Comparison of ENCODE assay signal across 24 mouse cellular contexts in the genomic region with DNA sequence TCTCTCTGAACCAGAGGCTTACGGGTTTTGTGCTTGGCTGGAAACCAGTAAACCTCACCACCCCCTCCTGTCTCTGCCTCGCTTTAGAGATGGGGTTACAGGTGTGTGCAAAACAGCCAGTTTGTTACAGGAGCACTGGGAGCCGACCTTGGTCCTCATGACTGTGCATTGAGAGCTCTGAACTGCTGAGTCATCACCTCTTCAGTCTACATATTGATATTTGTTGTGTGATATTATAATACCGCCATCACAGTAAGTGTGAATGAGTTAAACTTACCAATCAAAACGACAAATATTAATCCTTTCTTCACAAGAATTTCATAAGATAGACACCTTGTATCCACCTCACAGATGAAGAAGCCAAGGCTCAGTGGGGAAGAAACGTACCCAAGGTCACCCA. TPM values are rescaled to one million over a fixed set of nuclear protein-coding genes. Genes with fewer than 3 reads are reported as not detected.
DNase-seq lines count a peak whose midpoint lies in the region; ATAC-seq and TF ChIP-seq lines count a peak whose summit lies in the region.
"Had no signal": no experiment of that assay in that cellular context is flagged by ENCODE, and none has a peak within 500 bp of the region (broad histone marks: within the 10 kb centered on the region; RNA-seq: fewer than 3 reads in every experiment).

No protein-coding gene starts in this region.

- no peak for DNase-seq in CH12.LX (ENCODE audit: extremely low read depth)
- DNase-seq in ES-E14 (ENCODE audit: low read depth, low spot score) = no peak
- DNase-seq in MEL (ENCODE audit: low read depth, low spot score) = no peak
- no peak for DNase-seq in limb, embryonic 10.5 days (ENCODE audit: low spot score)
- no peak for DNase-seq in cerebellum, postnatal 10 days
- DNase-seq in neural tube, embryonic 10.5 days (ENCODE audit: extremely low spot score, low spot score) = no peak
- DNase-seq in gastrocnemius, postnatal 10 days = no peak
- DNase-seq: adrenal gland, adult 2 months; adrenal gland, adult 8-10 months; adrenal gland, postnatal 10 days; adrenal gland, postnatal 14 days; adrenal gland, postnatal 25 days; adrenal gland, postnatal 36 days; B cell, adult 2 months; cerebellum, adult 11 months; cerebellum, adult 11-12 months; cerebellum, adult 18-20 months; cerebellum, adult 2 months; cerebellum, adult 8-10 months had no signal

- in situ Hi-C loops in CH12.LX (cut with MboI; ENCODE audit: low pct_ligation_motif_present, low pct_unique_long_range_greater_than_20kb, low sequenced_read_pairs) = no loop called here
- in situ Hi-C loops in ES-E14 (cut with MboI; ENCODE audit: low sequenced_read_pairs in 2 of 2, unreplicated experiment in 2 of 2) = no loop called here

- H3K9ac ChIP-seq in CH12.LX (ENCODE audit: insufficient read depth, low read depth) (no peak overlapping the region), ES-E14 (ENCODE audit: insufficient read depth, low read depth, low read length, poor library complexity, severe bottlenecking) (no peak overlapping the region), MEL (ENCODE audit: control insufficient read depth, low read depth, low read length, poor library complexity, severe bottlenecking) (no peak overlapping the region)
- no peak overlapping the region for H3K9ac ChIP-seq in forebrain, embryonic 12.5 days

- dilution Hi-C loops in CH12.LX (cut with MboI; ENCODE audit: extremely low pct_ligation_motif_present, extremely low pct_unique_long_range_greater_than_20kb, low sequenced_read_pairs) = no loop called here

- no peak for TF ChIP-seq RAD21 in CH12.LX (IDR thresholded peaks at IDR 0.05; ENCODE audit: low read depth, low read length)
- no peak for TF ChIP-seq RAD21 in MEL (IDR thresholded peaks at IDR 0.05; ENCODE audit: low read depth, low read length)

- peaks cover 8 to 15% of the 10 kb centered on the region in 2 experiments for H3K4me1 ChIP-seq in CH12.LX (ENCODE audit: control insufficient read depth in 1 of 2, insufficient read depth in 2 of 2)
- peaks cover 0 to 3% of the 10 kb centered on the region in 2 experiments; a peak in 2 of 4 replicates for H3K4me1 ChIP-seq in ES-E14 (ENCODE audit: control insufficient read depth in 2 of 2, insufficient read depth in 2 of 2, low read length in 2 of 2, poor library complexity in 1 of 2)
- H3K4me1 ChIP-seq in MEL (ENCODE audit: control insufficient read depth in 1 of 2, insufficient read depth in 2 of 2, low read length in 2 of 2) = no peaks in the 10 kb centered on the region
- peaks cover 14% of the 10 kb centered on the region for H3K4me1 ChIP-seq in limb, embryonic 10.5 days
- peaks cover 3% of the 10 kb centered on the region for H3K4me1 ChIP-seq in forebrain, embryonic 12.5 days

- ATAC-seq in forebrain, embryonic 12.5 days (ENCODE audit: low FRiP score) = no peak
- ATAC-seq: activated CD4-positive, CD25-positive, alpha-beta regulatory T cell, adult 4 months; CD4-positive, CD25-positive, alpha-beta regulatory T cell, adult 4 months; Patski had no signal

- H3K79me2 ChIP-seq in CH12.LX (replicated peaks; ENCODE audit: control insufficient read depth, extremely low read depth, insufficient read depth, poor library complexity, severe bottlenecking) (no peaks in the 10 kb centered on the region), MEL (ENCODE audit: control insufficient read depth, insufficient read depth, low read length, poor library complexity) (no peaks in the 10 kb centered on the region)

- H3K36me3 ChIP-seq in CH12.LX (replicated peaks in 1 of 2; ENCODE audit: control insufficient read depth in 1 of 2, insufficient read depth in 1 of 2, low read length in 1 of 2) = no peaks in the 10 kb centered on the region
- H3K36me3 ChIP-seq in ES-E14 (ENCODE audit: control insufficient read depth, insufficient read depth, low read length, poor library complexity, severe bottlenecking) = no peaks in the 10 kb centered on the region
- no peaks in the 10 kb centered on the region for H3K36me3 ChIP-seq in MEL (ENCODE audit: control insufficient read depth in 1 of 2, insufficient read depth in 2 of 2, low read length in 2 of 2)
- no peaks in the 10 kb centered on the region for H3K36me3 ChIP-seq in limb, embryonic 10.5 days
- H3K36me3 ChIP-seq in forebrain, embryonic 12.5 days (replicated peaks) = no peaks in the 10 kb centered on the region
- H3K36me3 ChIP-seq: G1E had no signal

- H3K27me3 ChIP-seq in CH12.LX (replicated peaks) (peaks cover 22% of the 10 kb centered on the region), MEL (ENCODE audit: control insufficient read depth in 1 of 2, insufficient read depth in 2 of 2, low read length in 2 of 2) (peaks cover 0 to 2% of the 10 kb centered on the region in 2 experiments; a peak in 1 of 4 replicates)
- peaks cover 23% of the 10 kb centered on the region; the same call in 1 of the 2 replicates for H3K27me3 ChIP-seq in limb, embryonic 10.5 days (ENCODE audit: low read depth, poor library complexity, severe bottlenecking)
- peaks cover 39% of the 10 kb centered on the region for H3K27me3 ChIP-seq in forebrain, embryonic 12.5 days

- H3K4me3 ChIP-seq in CH12.LX (replicated peaks in 1 of 3; ENCODE audit: low read depth in 2 of 3, low read length in 2 of 3, poor library complexity in 1 of 3) (no peak overlapping the region), ES-E14 (ENCODE audit: insufficient read depth in 1 of 2, low read depth in 1 of 2, low read length in 2 of 2, poor library complexity in 1 of 2, severe bottlenecking in 1 of 2) (no peak overlapping the region), MEL (ENCODE audit: control insufficient read depth in 1 of 2, insufficient read depth in 1 of 2, low read depth in 2 of 2, low read length in 2 of 2) (no peak overlapping the region)
- H3K4me3 ChIP-seq in limb, embryonic 10.5 days = no peak overlapping the region
- no peak overlapping the region for H3K4me3 ChIP-seq in forebrain, embryonic 12.5 days (replicated peaks)

- TF ChIP-seq EP300 in CH12.LX (IDR thresholded peaks at IDR 0.05; ENCODE audit: low read length) (no peak), MEL (IDR thresholded peaks at IDR 0.05; ENCODE audit: low read depth in 1 of 2, low read length in 2 of 2) (no peak)

- no peak overlapping the region for H3K4me2 ChIP-seq in CH12.LX (ENCODE audit: insufficient read depth, low read depth, poor library complexity, severe bottlenecking)
- no peak overlapping the region for H3K4me2 ChIP-seq in forebrain, embryonic 12.5 days

- no peak for TF ChIP-seq POLR2A in CH12.LX (IDR thresholded peaks at IDR 0.05; ENCODE audit: low read depth, low read length)
- TF ChIP-seq POLR2A in MEL (IDR thresholded peaks at IDR 0.05; ENCODE audit: control insufficient read depth in 1 of 2, insufficient read depth in 1 of 2, low read depth in 1 of 2, low read length in 2 of 2, poor library complexity in 1 of 2) = no peak

- WGBS in limb, embryonic 10.5 days = 78% methylated on average over 6 of the region's 6 CpGs
- 83% methylated on average over 6 of the region's 6 CpGs for WGBS in forebrain, embryonic 12.5 days

- H3K27ac ChIP-seq in CH12.LX (ENCODE audit: insufficient read depth, low read depth) (no peak overlapping the region), ES-E14 (ENCODE audit: insufficient read depth, low read depth, low read length, poor library complexity, severe bottlenecking) (no peak overlapping the region), MEL (ENCODE audit: control insufficient read depth, low read depth, low read length) (no peak overlapping the region)
- peak overlapping the region; percentile 19; the same call in 1 of the 2 replicates for H3K27ac ChIP-seq in limb, embryonic 10.5 days
- H3K27ac ChIP-seq in forebrain, embryonic 12.5 days = no peak overlapping the region

- H3K9me3 ChIP-seq in CH12.LX (replicated peaks; ENCODE audit: low read length) (peaks cover 6% of the 10 kb centered on the region), ES-E14 (ENCODE audit: control insufficient read depth, insufficient read depth, low read depth, low read length) (no peaks in the 10 kb centered on the region), MEL (replicated peaks; ENCODE audit: insufficient read depth, low read length) (no peaks in the 10 kb centered on the region)
- H3K9me3 ChIP-seq in limb, embryonic 10.5 days (replicated peaks) = no peaks in the 10 kb centered on the region
- no peaks in the 10 kb centered on the region for H3K9me3 ChIP-seq in forebrain, embryonic 12.5 days
- H3K9me3 ChIP-seq: G1E had no signal

- TF ChIP-seq CTCF in CH12.LX (conservative IDR thresholded peaks at IDR 0.05 in 1 of 2, IDR thresholded peaks at IDR 0.05 in 1 of 2; ENCODE audit: low read depth in 2 of 2, low read length in 2 of 2) = no peak
- no peak for TF ChIP-seq CTCF in MEL (IDR thresholded peaks at IDR 0.05 in 2 of 3, conservative IDR thresholded peaks at IDR 0.05 in 1 of 3; ENCODE audit: control insufficient read depth in 1 of 3, insufficient read depth in 1 of 3, low read depth in 2 of 3, low read length in 3 of 3, poor library complexity in 1 of 3, severe bottlenecking in 1 of 3)

TF ChIP-seq in CH12.LX, 34 proteins besides CTCF, POLR2A, EP300 and RAD21:
- TF ChIP-seq MAX (IDR thresholded peaks at IDR 0.05; ENCODE audit: low read length) (no peak), MAFK (IDR thresholded peaks at IDR 0.05; ENCODE audit: insufficient replicate concordance, low read length) (peak; percentile 81)

TF ChIP-seq in ES-E14, 5 proteins besides CTCF, POLR2A, EP300 and RAD21:
- no peak for TF ChIP-seq CHD2 (IDR thresholded peaks at IDR 0.05; ENCODE audit: low read depth, low read length)
- peak; percentile 69 for TF ChIP-seq MAFK (IDR thresholded peaks at IDR 0.05; ENCODE audit: insufficient read depth, low read depth, low read length)

TF ChIP-seq in MEL, 35 proteins besides CTCF, POLR2A, EP300 and RAD21:
- peak; percentile 65; the same call in 1 of the 2 replicates for TF ChIP-seq MAFK (IDR thresholded peaks at IDR 0.05; ENCODE audit: borderline replicate concordance, low read depth, low read length)
- no peak for TF ChIP-seq ZNF384 (IDR thresholded peaks at IDR 0.05; ENCODE audit: low read depth, low read length)
- TF ChIP-seq ZC3H11A (IDR thresholded peaks at IDR 0.05; ENCODE audit: low read depth, low read length) = no peak

RNA-seq across cellular contexts. Expression of a gene that starts 35.8 kb away (rescaled TPM):
- not detected in 2 replicates for total RNA-seq in CH12.LX (2012; rRNA removed)
- total RNA-seq in CH12.LX (2014; rRNA removed) = not detected in 2 replicates
- polyA plus RNA-seq in CH12.LX (2012; ENCODE audit: insufficient read length, low read depth) = 0.13 and 0.14 TPM in 2 replicates
- 1.2 and 2.2 TPM in 2 replicates for total RNA-seq in ES-E14 (2012; rRNA removed)
- total RNA-seq in MEL (2012; rRNA removed) = 0.23 and 0.27 TPM in 2 replicates
- polyA plus RNA-seq in MEL (2012; ENCODE audit: insufficient read depth in 1 of 2, insufficient read length in 2 of 2, low read depth in 1 of 2, low replicate concordance in 2 of 2, missing spikeins in 1 of 2) = under 1 TPM in 1 of 2 experiments, not detected in 1; 0.70 TPM
- polyA plus RNA-seq in limb, embryonic 10.5 days (2016; fragmentation: Nextera tagmentation; extraction: Ambion mirVana) = 1.4 and 1.9 TPM in 2 replicates
- total RNA-seq in gastrocnemius, postnatal 10 days (2021) = 1 to 10 TPM; 1.5 to 1.8 TPM
- polyA plus RNA-seq in forebrain, embryonic 12.5 days (2016; fragmentation: Nextera tagmentation; extraction: Ambion mirVana) = 6.9 and 10.2 TPM in 2 replicates
- polyA plus RNA-seq: activated CD4-positive, CD25-positive, alpha-beta regulatory T cell, adult 4 months; CD4-positive, CD25-positive, alpha-beta regulatory T cell, adult 4 months had no signal
